Mouse (Mus musculus) spleen, adult 18-20 months (tissue): ENCODE measurements around the gene Inpp5a.

Experiments used
- DNase-seq, 2 experiments: peaks; one replicate each; pipeline ENCODE4 v3.0.0; 2022; ENCODE audit warnings: mixed read lengths in 2 of 2

The Inpp5a gene

DNA sequence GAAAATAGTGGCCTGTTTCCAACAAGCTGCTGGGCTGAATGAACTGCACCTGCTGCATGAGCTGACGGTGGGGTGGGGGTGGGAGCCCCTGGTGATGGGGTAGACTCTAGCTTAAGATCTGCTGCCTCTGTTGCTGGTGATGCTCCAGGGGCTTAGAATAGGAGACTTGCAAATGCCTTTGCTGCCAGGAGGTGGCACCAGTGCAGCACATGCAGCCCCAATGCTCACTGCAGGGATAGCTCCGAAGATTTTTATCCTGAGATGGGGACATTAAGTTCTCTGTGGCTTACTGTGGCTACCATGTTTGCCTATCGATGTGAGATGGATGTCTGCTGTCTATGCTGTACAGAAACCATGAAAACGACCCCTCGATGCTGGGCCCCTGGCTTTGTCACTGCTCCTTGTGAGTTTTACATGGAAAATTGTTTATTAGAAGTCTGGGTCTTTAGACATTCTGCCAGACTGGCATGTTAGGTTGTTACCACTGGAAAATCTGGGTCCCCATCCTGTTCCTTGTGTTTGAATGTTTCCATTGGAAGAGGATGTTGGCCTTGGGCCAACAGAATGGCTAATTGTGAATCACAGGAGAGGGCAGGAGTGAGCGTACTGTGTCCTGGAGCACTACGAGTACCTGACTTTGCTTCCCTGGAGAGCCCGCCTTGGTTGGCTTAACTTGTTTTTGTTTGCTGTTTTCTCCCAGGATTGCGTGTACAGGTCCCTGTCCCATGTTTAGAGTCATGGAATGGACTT is 95.5 kb downstream of the Inpp5a start:
- no peak for DNase-seq

DNA sequence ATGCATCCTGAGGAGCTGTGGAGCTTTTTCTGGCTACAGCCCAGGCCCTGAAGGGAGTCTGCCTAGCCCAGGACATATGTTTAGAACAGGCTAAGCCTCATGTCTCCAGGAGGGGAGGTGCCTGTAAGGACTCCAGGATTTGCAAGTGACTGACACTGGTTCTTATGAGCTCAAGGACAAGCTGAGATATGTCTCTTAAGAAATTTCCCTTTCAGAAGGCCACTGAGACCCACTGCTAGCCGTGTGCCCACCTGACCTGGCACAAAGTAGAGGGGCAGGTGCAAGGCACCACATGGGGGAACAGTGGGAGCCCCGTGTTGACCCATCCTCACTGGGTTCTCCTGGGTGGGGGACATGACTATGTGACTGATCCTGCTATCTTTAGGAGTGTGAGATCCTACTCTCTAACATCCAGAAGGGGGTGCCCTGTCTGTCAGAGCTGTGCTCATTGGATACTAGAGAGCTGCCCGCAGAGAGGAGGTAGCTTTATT is 100.9 kb downstream of the Inpp5a start:
- no peak for DNase-seq

DNA sequence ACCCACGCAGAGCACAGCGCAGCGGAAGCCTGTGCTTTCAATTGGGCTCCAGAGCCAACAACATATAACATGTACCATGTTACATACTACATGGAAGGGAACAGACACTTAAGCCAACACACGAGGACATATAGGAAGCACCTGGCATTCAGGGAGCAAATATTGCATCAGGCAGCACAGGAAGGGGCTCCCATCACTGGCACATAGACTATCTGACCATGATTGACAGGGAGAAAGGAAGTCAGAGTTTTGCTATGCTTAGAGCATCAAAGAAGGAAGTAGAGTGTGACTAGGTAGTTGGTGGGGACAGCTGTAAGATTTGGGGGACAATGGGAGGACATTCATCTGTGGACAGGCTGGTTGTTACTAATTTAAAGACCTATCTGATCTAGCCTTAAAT is 103.4 kb downstream of the Inpp5a start:
- no peak for DNase-seq

DNA sequence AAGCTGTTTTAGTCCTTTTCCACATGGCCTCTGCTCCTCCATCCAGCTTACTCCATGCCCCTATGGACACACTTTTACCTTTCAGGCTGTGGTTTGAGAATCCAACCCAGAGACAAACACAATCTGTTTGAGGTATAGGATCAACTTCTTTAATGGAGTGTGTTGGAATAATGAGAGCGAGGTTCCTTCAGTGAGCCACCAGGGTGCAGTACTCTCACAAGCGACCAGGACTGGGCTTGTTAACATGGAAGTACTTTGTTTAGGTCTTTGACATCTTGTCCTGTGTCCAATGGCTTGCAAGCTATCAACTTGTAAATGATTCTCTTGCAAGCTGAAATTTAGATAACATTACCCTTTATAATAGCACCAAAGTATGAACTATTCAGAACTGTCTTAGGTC is 104.0 kb downstream of the Inpp5a start:
- DNase-seq: no peak

DNA sequence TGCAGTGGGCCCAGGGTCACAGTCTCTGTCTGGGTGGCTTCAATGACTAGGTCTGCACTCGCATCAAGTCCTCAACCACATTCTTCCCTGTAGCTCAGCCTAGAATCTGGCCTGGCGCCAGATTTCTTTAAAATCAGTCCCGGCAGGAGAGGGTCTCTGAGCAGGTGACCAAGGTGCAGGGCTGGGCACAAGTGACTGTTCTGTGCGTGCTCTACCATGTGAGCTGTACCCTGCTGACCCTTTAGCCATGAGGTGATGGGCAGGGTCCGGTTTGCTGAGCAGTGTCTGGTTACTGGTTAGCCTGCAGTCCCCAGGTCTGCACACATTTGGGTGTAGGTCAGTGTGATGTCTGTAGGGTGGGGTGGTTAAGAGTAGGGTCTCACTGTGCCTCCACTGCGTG is 106.9 kb downstream of the Inpp5a start:
- DNase-seq: no peak

DNA sequence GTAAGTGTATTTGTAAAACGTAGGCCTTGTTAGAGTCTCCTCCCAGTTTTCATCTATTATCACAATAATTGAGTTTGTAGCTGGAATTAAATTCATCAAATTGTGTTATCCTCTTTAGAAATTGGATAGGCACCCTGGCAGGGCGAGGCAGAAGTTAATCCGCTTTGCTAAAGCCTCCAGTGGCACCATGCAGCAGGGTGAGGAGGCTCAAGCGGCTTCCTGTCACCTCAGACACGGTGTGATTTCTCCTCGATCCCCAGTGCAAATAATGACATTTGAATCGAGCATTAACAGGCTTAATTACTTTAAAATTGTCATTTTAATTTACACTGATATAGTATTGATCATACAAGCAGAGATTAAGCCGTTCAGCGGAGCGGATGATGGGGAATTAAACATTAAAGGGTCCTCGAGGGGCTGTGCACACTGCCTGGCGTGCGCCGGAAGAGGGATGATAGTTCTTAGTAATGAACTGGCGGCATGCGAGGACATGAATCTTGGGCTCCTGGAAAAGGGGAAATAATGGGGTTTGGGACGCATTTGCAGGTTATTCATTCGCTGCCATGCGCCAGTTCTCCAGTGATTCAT is 109.2 kb downstream of the Inpp5a start:
- DNase-seq: no peak

DNA sequence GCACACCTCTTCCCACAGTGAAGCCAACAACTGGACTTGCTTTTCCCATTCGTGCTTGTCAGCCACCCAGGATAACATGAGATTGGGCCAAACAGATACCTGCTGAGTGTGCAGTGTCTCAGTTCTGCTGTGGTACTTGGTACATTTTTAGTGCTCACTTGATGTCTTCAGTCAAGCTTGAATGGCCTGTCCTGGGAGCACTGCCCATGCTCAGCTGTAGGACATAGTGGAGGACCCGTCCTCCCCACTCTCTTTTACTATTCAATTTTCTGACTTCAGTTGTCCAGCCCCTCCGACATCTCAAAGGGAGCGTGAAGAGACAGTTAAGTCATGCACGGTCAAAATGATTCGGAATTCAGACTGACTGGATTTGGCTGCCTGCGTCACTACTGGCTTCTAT is 115.2 kb downstream of the Inpp5a start:
- no peak for DNase-seq

DNA sequence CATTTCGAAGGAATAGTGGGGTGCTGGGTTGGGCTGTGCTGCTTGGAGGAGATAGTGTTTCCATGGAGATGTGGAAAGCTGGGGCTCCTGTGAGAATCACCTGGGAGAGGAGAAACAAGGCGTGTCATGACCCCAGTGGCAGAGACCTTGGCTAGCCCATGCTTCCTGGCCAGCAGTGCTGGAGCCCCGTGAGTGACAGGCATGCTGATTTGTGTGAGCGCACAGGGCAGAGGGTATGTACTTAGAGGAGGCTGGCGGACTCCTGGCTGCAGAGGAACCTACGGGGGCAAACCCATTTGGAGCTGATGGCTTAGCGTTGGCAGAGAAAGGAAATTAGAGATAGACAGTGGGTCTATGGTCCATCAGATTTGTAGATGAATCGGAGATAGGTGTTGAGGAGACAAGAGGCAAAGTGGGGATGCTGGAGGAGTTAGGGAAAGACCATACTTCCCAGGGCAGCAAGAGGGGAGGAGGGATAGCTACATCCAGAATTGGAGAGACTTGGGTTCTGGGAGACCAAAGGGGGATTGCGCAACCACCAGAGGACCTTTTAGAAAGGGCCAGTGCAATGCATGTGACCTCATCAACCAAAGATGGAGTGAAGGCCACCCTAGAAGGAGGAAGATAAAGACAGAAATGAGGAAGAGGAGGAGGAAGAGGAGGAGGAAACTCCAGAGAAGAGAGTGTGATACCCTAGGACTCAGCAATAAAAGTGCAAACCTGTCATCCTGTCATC is 117.9 kb downstream of the Inpp5a start:
- no peak for DNase-seq

DNA sequence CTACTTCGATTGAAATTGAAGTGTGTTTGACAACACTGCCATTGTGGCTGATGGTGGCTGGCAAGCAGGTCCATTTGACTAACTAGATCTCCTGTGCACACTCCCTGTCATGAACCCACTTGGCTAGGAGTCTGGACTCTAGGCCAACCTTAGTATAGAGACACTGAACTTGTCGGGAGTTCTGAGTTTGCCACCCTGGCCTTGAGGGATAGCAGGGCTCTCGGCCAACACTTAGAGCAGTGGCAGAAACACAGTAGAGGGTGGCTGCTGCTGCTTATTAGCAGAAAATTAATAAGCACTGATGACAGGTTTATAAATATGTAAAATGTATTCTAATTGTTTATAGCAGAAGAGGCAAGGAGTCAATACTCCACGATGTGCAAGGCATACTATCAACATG is 120.0 kb downstream of the Inpp5a start:
- no peak for DNase-seq

DNA sequence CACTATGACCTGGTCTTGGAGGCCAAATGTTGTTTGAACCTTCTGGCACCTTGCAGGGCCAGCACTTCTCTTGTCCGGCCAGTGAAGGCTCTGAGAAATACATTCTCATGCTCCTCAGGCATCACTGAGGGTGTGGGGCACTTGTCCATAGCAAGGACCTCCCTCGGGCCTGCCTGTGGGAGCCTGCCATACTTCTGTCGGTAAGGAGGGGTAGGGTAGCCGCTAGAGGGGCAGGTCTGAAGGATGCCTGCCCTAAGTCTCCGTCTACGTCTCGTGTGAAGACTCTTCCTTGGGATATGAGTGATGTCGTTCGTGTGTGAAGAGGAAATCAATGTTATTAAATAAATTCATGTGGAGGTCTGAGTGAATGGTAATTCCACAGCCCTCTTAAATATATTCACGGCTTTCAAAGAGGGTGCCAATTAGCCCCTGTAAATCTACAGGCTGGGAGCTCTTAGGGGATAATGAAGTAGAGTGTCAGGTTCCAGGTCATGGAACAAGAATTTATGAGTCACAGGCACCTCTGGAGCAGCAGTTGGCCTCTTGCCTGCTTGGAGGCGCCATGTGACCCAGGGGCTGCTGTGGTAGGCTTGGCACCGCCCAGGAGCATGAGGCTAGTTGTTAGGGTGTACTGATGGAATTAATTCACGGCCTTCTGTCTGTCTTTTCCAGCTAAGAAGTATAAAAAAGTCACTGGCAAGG is 127.2 kb downstream of the Inpp5a start:
- no peak for DNase-seq

DNA sequence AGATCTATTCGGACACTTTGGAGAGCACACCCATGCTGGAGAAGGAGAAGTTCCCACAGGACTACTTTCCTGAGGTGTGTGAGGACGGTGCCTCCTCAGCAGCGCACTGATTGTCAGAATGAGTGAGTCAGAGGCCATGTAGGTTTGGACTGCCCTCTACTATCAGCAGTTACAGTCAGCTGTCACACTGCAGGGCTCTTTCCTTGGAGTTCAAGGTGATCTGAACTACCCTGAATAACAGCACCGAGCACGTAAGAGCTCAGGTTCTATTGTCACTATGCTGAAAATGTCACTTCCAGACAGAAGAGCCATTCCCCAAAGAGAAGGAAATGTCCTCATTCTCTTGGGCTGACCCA is 127.7 kb downstream of the Inpp5a start:
- DNase-seq: no peak

DNA sequence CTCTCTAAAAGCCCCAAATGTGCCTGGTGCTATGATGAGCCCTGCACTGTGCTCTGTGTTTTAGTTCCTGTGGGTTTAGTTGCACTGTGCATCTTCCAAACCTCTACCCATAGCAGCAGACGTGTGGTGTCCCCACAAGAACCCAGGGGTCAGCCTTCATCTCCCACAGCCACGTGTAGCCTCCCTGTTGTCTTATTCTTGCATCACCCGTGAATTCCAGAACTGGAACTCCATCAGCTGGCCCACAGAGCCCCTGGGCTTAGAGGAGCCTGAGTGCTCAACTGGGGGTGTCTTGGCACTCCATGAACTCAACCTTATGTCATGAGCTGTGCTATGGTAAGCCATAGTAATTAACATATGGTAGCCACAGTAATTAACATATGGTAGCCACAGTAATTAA is 129.4 kb downstream of the Inpp5a start:
- DNase-seq: no peak

DNA sequence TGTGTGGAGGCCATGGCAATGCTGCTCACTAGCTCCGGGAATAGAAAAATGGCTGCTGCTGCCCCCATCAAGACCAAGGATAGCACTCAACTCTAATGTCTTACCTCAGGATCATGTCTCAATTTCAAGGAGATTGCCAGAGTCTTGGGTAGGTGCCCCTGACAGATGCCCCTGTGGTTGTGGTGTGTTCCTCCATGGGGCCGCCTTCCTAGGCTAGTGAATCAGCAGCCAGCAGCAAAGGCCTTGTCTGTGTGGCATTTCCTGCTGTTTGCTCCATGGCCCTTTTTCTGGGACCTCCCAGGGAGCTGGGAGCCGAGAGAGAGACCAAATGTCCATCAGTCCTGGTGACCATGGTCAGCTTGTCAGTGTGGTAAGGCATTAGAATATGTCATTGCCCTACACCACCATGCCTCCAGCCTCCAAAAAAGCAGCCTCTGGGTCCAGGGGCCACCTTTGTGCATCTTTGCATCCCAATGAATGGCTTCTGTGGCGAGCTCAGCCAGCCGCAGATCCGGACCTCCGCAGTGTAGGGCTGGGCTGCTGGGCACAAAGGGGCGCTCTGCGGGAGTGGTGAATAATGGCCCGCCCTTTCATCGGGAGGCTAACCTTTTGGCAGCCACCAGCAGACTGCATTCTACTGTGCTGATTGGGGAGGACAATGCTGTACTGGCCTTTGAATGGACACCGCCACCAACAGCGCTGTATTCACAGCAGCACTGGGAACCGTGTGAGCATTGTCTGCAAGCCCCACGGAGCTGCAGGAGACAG is 139.6 kb downstream of the Inpp5a start:
- DNase-seq: no peak

DNA sequence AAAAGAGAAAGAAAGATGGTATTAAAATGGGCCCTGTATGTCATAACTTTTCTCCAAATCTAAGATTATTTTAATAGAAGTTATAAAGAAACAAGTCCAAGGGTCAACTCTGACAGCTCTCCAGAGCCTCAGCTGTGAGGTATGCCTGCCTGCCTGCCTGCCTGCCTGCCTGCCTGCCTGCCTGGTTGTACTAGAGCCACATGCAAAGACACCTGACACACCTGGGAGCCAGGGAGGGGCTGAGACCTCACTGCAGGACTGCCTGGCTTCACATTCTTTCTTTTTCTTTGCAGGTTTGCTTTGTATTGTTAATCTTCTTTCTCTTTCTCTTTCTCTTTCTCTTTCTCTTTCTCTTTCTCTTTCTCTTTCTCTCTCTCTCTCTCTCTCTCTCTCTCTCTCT is 140.3 kb downstream of the Inpp5a start:
- DNase-seq: no peak

DNA sequence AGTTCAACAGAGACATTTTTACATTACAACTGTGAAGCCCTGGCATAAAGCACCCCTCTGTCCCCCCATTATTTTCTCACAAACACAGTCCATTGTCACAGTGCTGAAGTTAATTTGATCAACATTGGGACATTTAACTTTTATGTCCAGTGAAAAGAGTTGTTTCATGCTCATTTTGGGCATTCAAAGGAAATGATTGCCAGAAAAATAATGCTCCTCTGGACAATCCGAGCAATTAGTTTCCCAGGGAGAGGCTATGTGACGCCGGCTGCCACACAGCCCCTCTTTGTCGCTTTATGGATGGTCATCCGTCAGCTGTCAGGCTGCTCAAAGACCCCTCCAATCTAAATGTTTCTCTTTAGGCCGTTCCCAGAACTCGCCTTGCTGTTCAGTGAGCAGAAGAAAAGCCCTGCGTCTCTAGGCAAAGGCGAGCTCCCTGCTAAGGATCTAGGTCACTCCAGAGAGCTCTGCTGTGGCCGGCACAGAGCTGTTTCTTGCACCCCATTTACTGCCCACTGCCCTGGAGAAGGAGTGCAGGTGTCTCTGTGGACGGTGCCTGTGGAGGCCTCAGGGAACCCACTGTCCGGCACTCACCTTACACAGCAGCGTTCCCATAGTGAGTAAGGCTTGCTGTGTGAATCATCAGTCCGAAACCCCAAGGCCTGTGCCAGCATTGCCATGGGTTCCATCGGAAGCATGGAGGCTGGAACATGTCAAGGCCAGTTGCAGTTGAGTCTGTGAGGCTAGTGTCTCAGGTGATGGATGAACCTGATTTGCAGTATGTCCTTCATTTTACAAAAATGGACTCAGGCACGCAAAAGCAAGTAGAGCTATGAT is 141.9 kb downstream of the Inpp5a start:
- DNase-seq: no peak

DNA sequence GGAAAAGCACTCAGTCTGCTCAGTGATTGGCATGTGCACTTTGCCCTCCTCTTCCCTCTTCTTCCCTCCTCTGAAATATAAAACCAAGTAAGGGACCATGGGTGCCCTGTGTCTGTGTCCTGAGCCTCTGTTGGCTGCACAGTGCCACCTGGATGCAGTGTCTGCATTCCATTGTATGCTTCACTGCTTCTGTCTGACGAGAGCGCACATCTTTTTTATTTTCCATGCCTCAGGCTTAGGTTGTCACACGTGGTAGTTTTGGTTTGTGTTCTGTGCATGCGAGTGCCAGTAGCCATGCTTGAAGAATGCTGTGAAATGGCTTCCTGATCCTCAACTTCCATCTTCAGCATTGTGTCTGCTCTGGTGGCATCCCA is 142.5 kb downstream of the Inpp5a start:
- DNase-seq: no peak

DNA sequence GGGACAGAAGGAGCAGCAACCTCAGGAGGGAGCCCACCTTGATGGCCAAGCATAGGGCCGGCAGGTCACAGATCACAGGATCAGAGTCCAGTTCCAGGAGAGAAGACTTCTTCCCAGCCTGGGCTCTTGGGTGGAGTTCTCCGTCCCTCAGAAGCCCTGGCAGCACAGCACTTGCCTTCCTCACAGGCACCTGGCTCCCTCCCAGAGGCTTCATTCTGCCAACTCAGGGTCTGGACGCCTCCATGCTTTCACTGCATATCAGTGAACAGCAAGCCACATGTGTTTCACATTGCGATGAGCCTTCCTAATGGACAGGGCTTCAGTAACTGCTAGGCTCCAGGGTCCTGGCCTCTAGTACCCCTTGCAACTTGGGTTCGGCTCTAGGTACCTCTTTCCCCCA is 147.4 kb downstream of the Inpp5a start:
- DNase-seq: no peak

DNA sequence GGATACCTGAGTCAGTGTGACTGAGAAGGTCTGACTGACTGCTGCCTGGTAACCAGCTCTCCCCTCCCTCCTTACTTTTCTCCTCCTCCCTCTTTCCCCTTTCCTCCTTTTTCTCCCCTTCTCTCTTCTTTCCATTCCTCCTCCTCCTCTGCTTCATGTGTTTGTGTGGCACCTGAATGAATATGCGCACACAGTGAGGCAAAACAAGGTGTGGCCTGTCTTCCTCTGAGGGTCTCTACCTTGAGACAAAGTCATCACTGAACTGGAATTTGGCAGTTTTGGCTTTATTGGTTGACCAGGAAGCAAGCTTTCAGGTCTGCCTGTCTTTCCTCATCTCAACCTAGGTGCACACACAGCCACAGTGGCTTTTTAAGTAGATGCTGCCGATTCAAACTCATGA is 147.9 kb downstream of the Inpp5a start:
- no peak for DNase-seq

DNA sequence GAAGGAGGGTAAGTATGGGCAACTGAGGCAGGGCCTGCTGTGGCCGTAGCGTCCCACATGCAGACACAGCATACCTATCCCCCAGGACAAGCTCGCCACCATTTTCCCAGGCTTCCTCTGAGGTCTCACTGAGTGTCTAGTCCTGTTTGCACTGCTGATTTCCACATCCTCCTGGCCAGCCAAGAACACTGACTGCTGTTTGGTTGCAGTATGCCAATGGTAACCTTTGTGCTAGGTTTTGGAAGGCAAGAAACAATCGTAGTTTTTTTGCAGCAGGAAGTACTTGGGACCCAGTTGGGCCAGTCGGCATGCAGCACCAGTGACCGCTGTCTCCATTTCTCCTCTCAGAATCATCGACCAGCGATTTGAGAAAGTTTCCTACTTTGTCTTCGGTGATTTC is 148.9 kb downstream of the Inpp5a start:
- no peak for DNase-seq

DNA sequence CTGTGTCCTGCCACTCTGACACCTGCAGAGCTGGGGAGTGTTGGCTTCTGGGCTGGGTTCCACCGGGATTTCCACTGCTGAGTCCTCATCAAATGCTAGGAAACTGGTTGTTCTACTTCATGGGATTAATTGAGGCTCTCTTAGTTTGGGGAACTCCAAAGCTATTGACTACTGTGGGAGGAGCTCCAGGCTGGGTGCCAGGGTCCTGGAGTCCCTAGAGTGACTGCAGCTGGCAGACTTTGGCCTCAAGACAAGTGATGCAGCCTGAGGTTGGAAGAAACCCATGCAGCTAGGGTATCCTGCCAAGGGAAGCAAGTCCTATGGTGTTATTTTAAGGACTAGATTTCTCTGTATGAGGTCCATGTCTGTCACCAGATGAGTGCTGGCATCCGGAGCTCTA is 149.6 kb downstream of the Inpp5a start:
- DNase-seq: peak in 1 of 2 experiments; percentile 6

DNA sequence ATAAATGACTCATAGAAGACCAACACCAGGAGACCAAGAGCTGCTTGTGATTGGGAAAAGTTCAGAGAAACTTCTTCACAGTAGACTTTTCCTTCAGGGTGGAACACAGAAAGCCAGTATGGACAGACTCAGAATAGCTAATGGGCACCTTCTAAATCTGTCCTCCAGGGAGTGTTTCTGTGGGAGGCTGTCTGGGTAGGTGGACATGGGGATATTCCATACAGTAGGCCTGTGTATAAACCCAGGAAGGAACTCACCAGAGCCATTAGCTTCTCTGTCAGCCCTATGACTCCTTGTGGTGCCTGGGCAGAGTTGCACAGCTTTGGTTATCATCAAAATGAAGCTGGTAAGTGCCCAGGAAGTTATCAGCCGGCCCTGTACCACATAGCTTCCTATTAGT is 151.7 kb downstream of the Inpp5a start:
- no peak for DNase-seq

DNA sequence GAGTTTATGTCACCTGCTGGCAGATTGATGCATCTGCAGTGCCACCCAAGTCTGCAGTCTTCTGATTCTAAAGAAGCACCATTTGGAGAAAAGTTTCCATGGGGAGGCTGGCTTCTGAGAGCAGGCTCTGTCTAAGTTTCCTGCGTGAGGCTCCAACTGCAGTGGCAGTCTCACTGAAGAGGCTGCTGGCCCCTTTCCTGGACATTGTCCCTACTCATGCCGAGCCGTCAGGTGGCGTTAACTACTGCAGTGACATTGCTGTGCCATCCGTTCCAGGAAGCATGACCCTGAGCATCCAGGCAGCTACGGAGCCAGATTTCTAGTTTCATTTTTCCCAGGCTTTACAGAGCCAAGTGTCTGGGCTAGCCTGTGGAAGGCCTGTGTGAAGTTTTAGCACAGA is 152.5 kb downstream of the Inpp5a start:
- DNase-seq: no peak
